Mouse (Mus musculus) ES-Bruce4 (cell line): ENCODE data around the gene Pex6. TPM values are rescaled to one million over a fixed set of nuclear protein-coding genes. Genes with fewer than 3 reads are reported as not detected.

Experiments
- H3K27ac ChIP-seq: 2 replicates; pipeline ENCODE4 v1.5.1; 2012; ENCODE audit warnings: low read length, inconsistent platforms; ENCODE audit not compliant: insufficient read depth
- H3K27me3 ChIP-seq: 2 replicates; pipeline ENCODE4 v1.6.1; 2012; ENCODE audit warnings: mild to moderate bottlenecking, low read length, inconsistent platforms; ENCODE audit not compliant: control insufficient read depth, poor library complexity, insufficient read depth, severe bottlenecking
- H3K36me3 ChIP-seq: 2 replicates; pipeline ENCODE4 v1.6.1; 2012; ENCODE audit warnings: inconsistent platforms, mild to moderate bottlenecking, low read length, moderate library complexity; ENCODE audit not compliant: control insufficient read depth, poor library complexity, insufficient read depth, severe bottlenecking
- H3K4me1 ChIP-seq: one replicate; pipeline ENCODE4 v1.8.1; 2011; ENCODE audit warnings: low read length; ENCODE audit not compliant: control insufficient read depth, insufficient read depth
- H3K4me3 ChIP-seq: 2 replicates; pipeline ENCODE4 v1.5.1; 2011; ENCODE audit warnings: low read depth, mild to moderate bottlenecking, low read length
- H3K9ac ChIP-seq: 2 replicates; pipeline ENCODE4 v1.6.1; 2012; ENCODE audit warnings: low read depth, mild to moderate bottlenecking, inconsistent platforms; ENCODE audit not compliant: poor library complexity, severe bottlenecking
- H3K9me3 ChIP-seq: replicated peaks from 2 replicates; pipeline ENCODE4 v1.6.1; 2012; ENCODE audit warnings: mild to moderate bottlenecking, low read length, inconsistent platforms; ENCODE audit not compliant: control insufficient read depth, poor library complexity, insufficient read depth, severe bottlenecking
- CTCF ChIP-seq: IDR thresholded peaks from one replicate; pipeline ENCODE4 v1.8.1; 2011; ENCODE audit warnings: low read depth, low read length
- EP300 ChIP-seq: IDR thresholded peaks from 2 replicates; pipeline ENCODE4 v1.6.1; 2011; ENCODE audit warnings: low read depth, low read length; ENCODE audit not compliant: insufficient read depth
- POLR2A ChIP-seq: IDR thresholded peaks from one replicate; pipeline ENCODE4 v1.8.1; 2011; ENCODE audit warnings: low read length; ENCODE audit not compliant: insufficient read depth
- polyA plus RNA-seq: library from polyadenylated mRNA; stranded (reverse); fragments of >200 nt; gene quantifications from 2 replicates; pipeline ENCODE4 v1.2.4, GENCODE M21; 2011; ENCODE audit warnings: low read depth; ENCODE audit not compliant: missing spikeins, insufficient read depth, insufficient read length

Gene Pex6
- polyA plus RNA-seq, 1 experiment: 13.4 TPM

DNA sequence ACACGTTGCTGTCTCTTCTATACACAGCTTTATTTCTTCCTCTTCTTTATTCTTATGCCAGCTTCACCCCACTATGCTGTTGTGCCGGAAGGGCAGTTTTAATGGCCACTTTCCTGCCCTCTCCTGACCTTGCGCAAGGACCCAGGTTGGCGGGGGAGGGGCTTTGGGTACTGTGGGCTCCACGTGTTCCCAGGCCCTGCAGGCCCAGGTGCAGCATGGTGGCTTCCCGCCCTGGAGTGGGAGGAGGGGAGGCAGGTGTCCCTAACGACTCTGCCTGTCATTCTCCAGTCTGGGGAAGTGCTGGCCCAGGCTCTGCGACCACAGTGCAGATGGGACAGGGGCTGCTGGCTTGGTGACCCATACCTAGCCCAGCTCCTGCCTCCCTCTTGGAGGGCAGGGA lies 56.6 kb downstream of the Pex6 start:
- H3K4me3 ChIP-seq: no peak overlapping the region
- no peaks in the 10 kb centered on the region for H3K4me1 ChIP-seq
- H3K9me3 ChIP-seq: no peaks in the 10 kb centered on the region
- no peak for TF ChIP-seq CTCF
- TF ChIP-seq EP300: no peak
- TF ChIP-seq POLR2A: no peak
- no peak overlapping the region for H3K9ac ChIP-seq
- H3K27me3 ChIP-seq: no peaks in the 10 kb centered on the region
- H3K36me3 ChIP-seq: no peaks in the 10 kb centered on the region
- H3K27ac ChIP-seq: no peak overlapping the region

DNA sequence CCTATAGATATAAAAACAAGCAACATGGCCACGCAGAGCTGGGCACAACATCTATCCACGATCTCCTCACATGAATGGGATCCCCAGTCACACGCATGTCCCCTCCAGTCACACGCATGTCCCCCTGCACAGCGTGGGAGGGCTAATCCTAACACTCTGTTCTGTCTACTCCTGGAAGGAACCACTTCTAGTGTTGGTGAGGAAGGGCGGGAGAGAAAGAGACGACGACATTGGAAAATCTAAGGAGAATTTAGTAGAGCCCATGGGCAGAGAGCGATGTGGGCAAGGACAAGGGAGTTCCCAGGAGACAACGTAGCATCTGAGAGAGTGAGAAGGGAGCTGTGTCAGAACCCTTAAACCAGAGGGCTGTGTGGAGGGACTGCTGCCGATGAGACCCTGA lies 59.3 kb downstream of the Pex6 start:
- Histone ChIP-seq H3K27ac (no peak overlapping the region), H3K9me3 (no peaks in the 10 kb centered on the region), H3K4me1 (no peaks in the 10 kb centered on the region), H3K9ac (no peak overlapping the region), H3K27me3 (no peaks in the 10 kb centered on the region), H3K36me3 (peaks cover 8% of the 10 kb centered on the region), H3K4me3 (no peak overlapping the region)
- no peak for TF ChIP-seq EP300

DNA sequence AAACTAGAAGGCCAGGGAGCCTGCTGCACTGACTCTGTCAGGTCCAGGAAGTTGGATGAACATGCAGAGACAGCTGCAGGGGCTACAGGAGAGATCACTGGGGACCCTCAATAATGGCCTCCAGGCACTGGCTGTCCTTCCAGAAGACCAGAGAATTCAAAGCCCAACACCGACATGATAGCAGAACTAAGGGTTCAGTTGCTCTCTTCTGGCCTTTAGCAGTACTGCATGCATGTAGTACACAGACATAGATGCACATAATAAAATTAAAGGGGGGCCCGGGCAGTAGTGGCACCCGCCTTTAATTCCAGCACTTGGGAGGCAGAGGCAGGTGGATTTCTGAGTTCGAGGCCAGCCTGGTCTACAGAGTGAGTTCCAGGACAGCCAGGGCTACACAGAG lies 59.8 kb downstream of the Pex6 start:
- H3K9ac ChIP-seq: no peak overlapping the region
- no peaks in the 10 kb centered on the region for H3K9me3 ChIP-seq
- H3K27ac ChIP-seq: no peak overlapping the region
- TF ChIP-seq EP300 (no peak), CTCF (no peak), POLR2A (no peak)
- no peak overlapping the region for H3K4me3 ChIP-seq
- H3K4me1 ChIP-seq: no peaks in the 10 kb centered on the region
- no peaks in the 10 kb centered on the region for H3K27me3 ChIP-seq
- H3K36me3 ChIP-seq: peaks cover 13% of the 10 kb centered on the region

DNA sequence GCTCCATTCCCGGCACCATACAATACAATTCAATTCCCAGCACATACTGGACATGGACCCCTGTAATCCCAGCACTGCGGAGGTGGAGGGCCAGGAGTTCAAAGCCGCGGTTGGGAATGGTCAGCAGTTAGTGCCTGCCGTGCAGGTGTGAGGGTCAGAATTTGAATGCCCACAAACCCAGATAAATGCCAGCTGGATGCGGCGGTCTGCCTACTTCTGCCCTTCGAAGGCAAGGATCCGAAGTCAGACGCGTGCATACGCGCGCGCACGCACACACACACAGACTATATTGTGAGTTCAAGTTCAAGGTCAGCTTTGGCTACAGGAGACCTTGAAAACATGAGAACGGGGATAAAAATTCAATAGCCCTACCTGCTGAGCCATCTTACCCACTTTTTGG lies 60.4 kb downstream of the Pex6 start:
- Histone ChIP-seq H3K9ac (peak overlapping the region; percentile 81), H3K27me3 (no peaks in the 10 kb centered on the region), H3K27ac (0 out of 2 replicates have a peak overlapping the region, but pooled peaks have one; percentile 25), H3K4me1 (no peaks in the 10 kb centered on the region), H3K36me3 (peaks cover 19% of the 10 kb centered on the region), H3K9me3 (no peaks in the 10 kb centered on the region), H3K4me3 (peak overlapping the region; percentile 36)
- TF ChIP-seq EP300: no peak
- TF ChIP-seq POLR2A: no peak
- no peak for TF ChIP-seq CTCF

DNA sequence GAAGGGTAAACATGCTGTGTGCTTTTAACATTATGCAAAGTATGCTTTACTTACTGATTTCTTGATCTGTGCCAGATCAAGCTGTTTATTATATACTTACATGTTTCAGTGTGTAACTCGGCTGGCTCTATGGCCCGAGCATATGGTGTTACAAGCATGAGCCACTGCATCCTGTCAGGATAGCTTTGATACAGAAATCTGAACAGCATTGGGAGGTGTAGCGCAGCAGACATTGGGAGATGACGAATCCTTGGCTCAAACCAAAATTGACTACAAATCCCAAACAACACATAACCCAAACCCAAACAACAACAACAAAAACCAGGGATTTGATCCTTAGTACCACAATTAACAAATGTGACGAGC lies 60.8 kb downstream of the Pex6 start:
- no peak for TF ChIP-seq CTCF
- TF ChIP-seq EP300: no peak
- no peak for TF ChIP-seq POLR2A
- peaks cover 21% of the 10 kb centered on the region for H3K36me3 ChIP-seq
- H3K27ac ChIP-seq: 0 out of 2 replicates have a peak overlapping the region, but pooled peaks have one; percentile 25
- H3K9ac ChIP-seq: peak overlapping the region; percentile 81
- H3K4me3 ChIP-seq: peak overlapping the region; percentile 89
- no peaks in the 10 kb centered on the region for H3K9me3 ChIP-seq
- H3K27me3 ChIP-seq: no peaks in the 10 kb centered on the region
- no peaks in the 10 kb centered on the region for H3K4me1 ChIP-seq

DNA sequence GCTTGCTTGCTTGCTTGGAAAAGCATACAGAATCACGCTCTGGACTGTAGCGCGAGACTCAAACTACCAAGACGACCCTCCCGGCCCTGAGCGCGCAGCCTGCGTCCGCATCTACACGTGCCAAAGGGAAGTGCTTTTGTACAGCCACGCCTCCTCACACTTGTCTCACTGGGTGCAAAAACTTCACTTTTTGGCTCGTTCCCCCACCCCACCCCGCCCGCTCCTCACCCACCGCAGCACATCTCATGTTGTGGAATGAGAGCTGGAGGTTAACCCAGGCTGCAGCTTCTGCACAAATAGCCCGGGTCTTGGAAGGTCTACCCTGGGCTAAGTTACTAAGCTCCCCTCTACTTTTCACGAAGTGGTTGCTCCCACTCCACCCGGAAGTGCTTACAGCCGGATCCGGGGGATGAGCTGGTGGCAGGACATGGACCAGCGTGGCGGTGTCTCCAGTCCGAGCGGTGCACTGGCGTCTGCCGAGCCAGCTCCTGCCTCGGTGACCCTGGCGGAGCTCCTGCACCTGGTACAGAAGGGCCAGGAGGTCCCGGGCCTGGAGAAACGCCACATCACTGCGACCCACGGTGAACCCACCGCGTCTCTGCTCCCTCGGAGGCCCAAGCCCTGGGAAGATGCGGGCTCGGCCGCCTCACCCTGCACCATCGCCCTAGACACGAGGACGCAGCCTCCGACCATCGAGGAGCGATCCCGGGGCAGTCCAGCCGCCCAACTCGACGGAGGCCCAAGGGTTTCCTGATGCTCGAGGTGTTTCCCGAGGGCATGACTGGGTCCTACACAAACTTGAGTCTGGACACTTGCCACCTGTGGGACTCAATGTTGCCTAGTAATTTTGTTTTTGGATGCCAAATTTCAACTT lies 61.4 kb downstream of the Pex6 start, which contains the start of gene 2310039H08Rik:
2310039H08Rik (plus strand) TSS at position 232 of the 874 bp plus-strand sequence.
- Histone ChIP-seq H3K27ac (peak within 1 kb of the TSS; percentile 58), H3K36me3 (peaks cover 27% of the 10 kb centered on the region), H3K4me1 (no peaks in the 10 kb centered on the region), H3K9ac (peak within 1 kb of the TSS; percentile 81), H3K9me3 (no peaks in the 10 kb centered on the region), H3K27me3 (no peaks in the 10 kb centered on the region), H3K4me3 (peak within 1 kb of the TSS; percentile 89)
- TF ChIP-seq POLR2A (peak; percentile 65), EP300 (no peak)
